Mouse (Mus musculus) lung, adult 2 months (tissue): Measurements from ENCODE around the gene Folh1.
"Not testable (repeated sequence)": the region's sequence is repeated elsewhere in the genome, so short reads cannot be mapped to it uniquely, and the experiment has no call there.

ENCODE experiments used
- CTCF ChIP-seq: fragments of 200-500 bp; IDR thresholded peaks from 2 replicates; pipeline ENCODE4 v1.5.1; 2011; ENCODE audit warnings: mild to moderate bottlenecking, low read length, control low read depth; ENCODE audit not compliant: insufficient read depth
- POLR2A ChIP-seq: fragments of 200-500 bp; IDR thresholded peaks from 2 replicates; pipeline ENCODE4 v1.6.1; 2011; ENCODE audit warnings: low read depth, mild to moderate bottlenecking, control low read depth, low read length, borderline replicate concordance; ENCODE audit errors: extremely low read depth

DNA sequence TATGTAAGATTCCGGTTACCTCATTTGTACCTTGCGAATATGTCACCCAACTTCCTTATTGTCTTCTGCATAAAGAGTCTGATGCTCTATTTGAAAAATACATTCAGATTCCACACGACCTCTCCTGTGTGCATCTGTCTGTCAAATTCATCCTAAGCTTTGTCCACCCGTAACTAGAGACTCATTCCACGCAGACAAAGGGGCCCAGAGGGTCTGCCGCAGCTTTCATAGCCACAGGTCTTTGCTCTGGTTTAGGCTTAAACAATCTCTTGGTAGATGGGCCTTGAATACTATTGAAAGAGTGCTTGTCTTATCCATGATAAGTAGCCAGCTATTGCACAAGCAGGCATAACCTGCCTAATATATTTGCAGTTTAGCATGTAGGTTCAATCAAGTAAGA is 40.0 kb upstream of the Folh1 start:
- not testable (repeated sequence) for TF ChIP-seq POLR2A, CTCF
